Mouse (Mus musculus) heart, embryonic 16.5 days (tissue): ENCODE data around the gene Tnnc1. TPM values are rescaled to one million over a fixed set of nuclear protein-coding genes. Genes with fewer than 3 reads are reported as not detected.

Source experiments
- ATAC-seq: fragments of 200-750 bp; cut with Nextera tagmentation; replicated peaks from 2 replicates; pipeline ENCODE4 v1.8.0; 2017; ENCODE audit warnings: moderate number of reproducible peaks; ENCODE audit not compliant: insufficient read depth, low FRiP score; ENCODE audit errors: extremely low read depth
- H3K27ac ChIP-seq: fragments of 300-500 bp; sonication (generic); 2 replicates; pipeline ENCODE4 v1.5.1; 2014; ENCODE audit warnings: mild to moderate bottlenecking, low read length, control low read depth, moderate library complexity
- H3K27me3 ChIP-seq: fragments of 300-500 bp; sonication (generic); 2 replicates; pipeline ENCODE4 v1.6.1; 2014; ENCODE audit warnings: low read length, mixed read lengths; ENCODE audit not compliant: control insufficient read depth, insufficient read depth
- H3K36me3 ChIP-seq: fragments of 300-500 bp; sonication (generic); 2 replicates; pipeline ENCODE4 v1.6.1; 2014; ENCODE audit not compliant: control insufficient read depth, insufficient read depth
- H3K4me1 ChIP-seq: fragments of 300-500 bp; sonication (generic); 2 replicates; pipeline ENCODE4 v1.6.1; 2014; ENCODE audit warnings: low read length, mixed read lengths; ENCODE audit not compliant: control insufficient read depth, insufficient read depth
- H3K4me2 ChIP-seq: fragments of 300-500 bp; sonication (generic); 2 replicates; pipeline ENCODE4 v1.6.1; 2014; ENCODE audit warnings: low read depth, mild to moderate bottlenecking, control low read depth, low read length
- H3K4me3 ChIP-seq: fragments of 300-500 bp; sonication (generic); 2 replicates; pipeline ENCODE4 v1.5.1; 2014; ENCODE audit warnings: mild to moderate bottlenecking, control low read depth, low read length
- H3K9ac ChIP-seq: fragments of 300-500 bp; sonication (generic); 2 replicates; pipeline ENCODE4 v1.6.1; 2014; ENCODE audit warnings: low read length, control low read depth
- H3K9me3 ChIP-seq: fragments of 300-500 bp; sonication (generic); replicated peaks from 2 replicates; pipeline ENCODE4 v1.6.1; 2016; ENCODE audit warnings: low read length; ENCODE audit not compliant: control insufficient read depth
- WGBS: fragments of 180-500 bp; shearing (Covaris S2); extraction: QIAGEN DNeasy Blood & Tissue Kit; methylation state at CpG from one replicate; pipeline ENCODE4 v1.1.7; 2014; 5-methylcytosine and 5-hydroxymethylcytosine counted together
- polyA plus RNA-seq: library from polyadenylated mRNA; unstranded; fragments of >200 nt; fragmentation: Nextera tagmentation; extraction: Ambion mirVana; gene quantifications from 2 replicates; pipeline ENCODE4 v1.2.1, GENCODE M21; 2015

The Tnnc1 gene
- polyA plus RNA-seq, 1 experiment from 2014 or later: 5,105 TPM

DNA sequence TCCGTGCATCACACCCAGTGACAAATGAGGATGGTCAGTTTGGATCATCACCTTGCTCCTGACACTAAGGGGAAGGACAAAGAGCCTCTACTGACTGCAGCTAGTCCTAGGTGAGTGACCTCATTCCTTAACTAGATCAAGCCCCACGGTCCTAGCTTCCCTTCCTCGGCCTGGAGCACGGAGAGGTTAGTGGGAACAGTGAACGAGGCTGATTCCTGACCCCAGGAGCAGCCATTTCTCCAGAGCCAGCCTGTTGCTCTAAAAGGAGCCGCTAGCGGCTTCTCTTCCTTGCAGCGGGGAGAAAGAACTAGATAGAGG, 2.9 kb upstream of the Tnnc1 start:
- H3K9me3 ChIP-seq: no peaks in the 10 kb centered on the region
- peak overlapping the region; percentile 95 for H3K27ac ChIP-seq
- no peaks in the 10 kb centered on the region for H3K27me3 ChIP-seq
- peak overlapping the region; percentile 85 for H3K4me3 ChIP-seq
- 7% methylated on average over 8 of the region's 8 CpGs for WGBS
- peak overlapping the region; percentile 92 for H3K4me2 ChIP-seq
- peaks cover 25% of the 10 kb centered on the region for H3K4me1 ChIP-seq
- H3K36me3 ChIP-seq: peaks cover 31% of the 10 kb centered on the region
- no peak for ATAC-seq
- peak overlapping the region; percentile 98 for H3K9ac ChIP-seq

DNA sequence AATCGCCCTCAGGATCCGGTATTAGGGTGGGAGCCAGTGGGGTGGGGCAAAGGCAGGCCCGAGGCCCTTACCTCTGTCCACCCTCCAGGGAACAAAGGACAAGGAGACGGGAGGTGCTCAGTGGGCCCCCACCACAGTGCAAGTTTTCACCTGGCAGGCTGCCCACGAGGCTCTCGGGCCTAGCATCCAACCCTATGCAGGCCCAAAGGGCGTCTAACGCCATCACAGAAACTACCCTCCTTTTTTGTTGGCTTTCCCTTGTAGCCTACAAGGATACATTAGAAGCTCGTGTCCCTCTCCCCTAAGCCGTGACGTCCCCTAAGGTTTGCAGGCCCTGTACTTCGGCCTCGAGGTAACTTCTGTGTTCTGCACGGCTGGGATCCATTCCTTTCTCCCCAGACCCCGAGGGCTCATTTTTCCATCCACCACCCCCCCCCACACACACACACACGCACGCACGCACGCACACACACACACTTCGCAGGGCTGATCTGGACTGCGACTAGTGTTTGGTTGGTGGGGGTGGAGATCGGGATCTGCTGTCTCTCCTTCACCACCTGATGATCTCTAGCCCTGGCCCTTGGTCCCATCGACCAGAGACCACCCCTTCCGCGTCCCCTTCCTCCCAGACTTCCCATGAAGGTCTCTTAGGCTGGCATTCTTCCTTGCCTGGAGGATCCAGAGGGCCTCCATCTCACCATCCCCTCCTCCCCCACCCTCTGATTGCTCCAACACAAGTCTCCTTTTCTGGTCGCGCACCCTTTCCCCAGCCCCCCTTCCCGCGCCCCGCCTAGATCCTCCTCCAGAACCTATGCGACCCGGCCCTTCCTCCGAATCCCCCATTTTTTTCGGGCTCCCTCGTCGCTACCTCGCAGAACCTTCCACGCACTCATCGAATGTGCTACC, 2.3 kb upstream of the Tnnc1 start:
- H3K4me2 ChIP-seq: peak overlapping the region; percentile 92
- H3K4me3 ChIP-seq: peak overlapping the region; percentile 85
- H3K36me3 ChIP-seq: peaks cover 26% of the 10 kb centered on the region
- peak overlapping the region; percentile 95 for H3K27ac ChIP-seq
- ATAC-seq: peak; percentile 10
- WGBS: under 1% methylated on average over 39 of the region's 39 CpGs
- H3K4me1 ChIP-seq: peaks cover 23% of the 10 kb centered on the region
- H3K9ac ChIP-seq: peak overlapping the region; percentile 98
- no peaks in the 10 kb centered on the region for H3K27me3 ChIP-seq
- no peaks in the 10 kb centered on the region for H3K9me3 ChIP-seq

GRCm38 (mm10) chr14:31206472-31206981, 1.6 kb upstream of the Tnnc1 start:
- under 1% methylated on average over 48 of the region's 48 CpGs for WGBS
- peaks cover 23% of the 10 kb centered on the region for H3K36me3 ChIP-seq
- H3K9ac ChIP-seq: peak overlapping the region; percentile 98
- H3K9me3 ChIP-seq: no peaks in the 10 kb centered on the region
- peak overlapping the region; percentile 92 for H3K4me2 ChIP-seq
- peak; percentile 42 for ATAC-seq
- peak overlapping the region; percentile 95 for H3K27ac ChIP-seq
- no peaks in the 10 kb centered on the region for H3K27me3 ChIP-seq
- H3K4me1 ChIP-seq: peaks cover 26% of the 10 kb centered on the region
- H3K4me3 ChIP-seq: peak overlapping the region; percentile 85

DNA sequence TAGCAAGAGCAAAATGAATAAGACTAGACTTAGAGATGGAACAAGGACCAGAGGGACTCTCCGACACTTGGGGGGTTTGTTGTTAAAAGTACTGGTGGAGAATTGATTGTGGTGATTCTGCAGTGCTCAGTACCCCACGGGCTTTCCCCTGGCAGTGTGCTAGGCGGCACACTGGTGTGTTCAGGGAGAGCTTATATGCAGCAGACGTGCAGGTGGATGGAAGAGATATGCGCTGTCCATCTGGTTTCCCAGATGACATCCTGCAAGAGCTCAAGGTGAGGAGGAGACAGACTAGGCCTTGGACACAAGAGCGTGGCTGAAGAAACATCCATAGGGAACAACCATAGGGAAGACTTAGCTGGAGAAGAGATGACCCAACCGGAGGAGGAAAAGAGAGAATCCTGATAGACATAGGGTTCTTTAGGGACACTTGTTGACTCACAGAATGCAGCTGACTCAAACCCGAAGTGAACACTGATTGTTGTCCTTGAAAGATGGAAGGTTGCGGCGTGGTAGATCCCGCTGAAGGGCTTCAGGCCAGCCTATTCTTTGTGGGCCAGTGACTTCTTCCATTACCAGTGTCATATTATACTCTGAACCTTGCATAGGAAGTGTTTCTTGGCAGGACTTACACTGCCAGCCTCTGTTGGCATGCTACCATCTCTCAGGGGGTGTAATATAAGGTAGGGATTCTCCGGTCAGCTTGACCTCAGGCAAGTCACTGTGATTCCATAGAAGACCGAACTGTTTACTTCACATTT, 862 bp upstream of the Tnnc1 start:
- H3K27ac ChIP-seq: peak overlapping the region; percentile 95
- peak overlapping the region; percentile 98 for H3K9ac ChIP-seq
- H3K27me3 ChIP-seq: no peaks in the 10 kb centered on the region
- no peak for ATAC-seq
- peaks cover 18% of the 10 kb centered on the region for H3K36me3 ChIP-seq
- WGBS: 66% methylated on average over 13 of the region's 13 CpGs
- H3K4me2 ChIP-seq: peak overlapping the region; percentile 92
- peak overlapping the region; percentile 85 for H3K4me3 ChIP-seq
- peaks cover 32% of the 10 kb centered on the region for H3K4me1 ChIP-seq
- H3K9me3 ChIP-seq: no peaks in the 10 kb centered on the region

- Histone ChIP-seq H3K27ac (peak overlapping the region; percentile 95), H3K9me3 (no peaks in the 10 kb centered on the region), H3K4me1 (peaks cover 45% of the 10 kb centered on the region), H3K9ac (peak overlapping the region; percentile 87), H3K36me3 (peaks cover 2% of the 10 kb centered on the region; the same call in 1 of the 2 replicates), H3K4me3 (peak overlapping the region; percentile 85), H3K4me2 (peak overlapping the region; percentile 92), H3K27me3 (no peaks in the 10 kb centered on the region)
- ATAC-seq: peak; percentile 80
- WGBS: 38% methylated on average over 4 of the region's 4 CpGs
Observed at GRCm38 (mm10) chr14:31209133-31209557, 1.0 kb downstream of the Tnnc1 start.

- H3K27ac ChIP-seq: peak overlapping the region; percentile 70
- no peaks in the 10 kb centered on the region for H3K9me3 ChIP-seq
- H3K4me3 ChIP-seq: peak overlapping the region; percentile 41
- peaks cover 2% of the 10 kb centered on the region; the same call in 1 of the 2 replicates for H3K36me3 ChIP-seq
- H3K4me1 ChIP-seq: peaks cover 48% of the 10 kb centered on the region
- peak overlapping the region; percentile 43 for H3K9ac ChIP-seq
- ATAC-seq: no peak
- 56% methylated on average over 6 of the region's 6 CpGs for WGBS
- H3K4me2 ChIP-seq: peak overlapping the region; percentile 92
- H3K27me3 ChIP-seq: no peaks in the 10 kb centered on the region
Observed at GRCm38 (mm10) chr14:31211854-31212253, 3.7 kb downstream of the Tnnc1 start.

DNA sequence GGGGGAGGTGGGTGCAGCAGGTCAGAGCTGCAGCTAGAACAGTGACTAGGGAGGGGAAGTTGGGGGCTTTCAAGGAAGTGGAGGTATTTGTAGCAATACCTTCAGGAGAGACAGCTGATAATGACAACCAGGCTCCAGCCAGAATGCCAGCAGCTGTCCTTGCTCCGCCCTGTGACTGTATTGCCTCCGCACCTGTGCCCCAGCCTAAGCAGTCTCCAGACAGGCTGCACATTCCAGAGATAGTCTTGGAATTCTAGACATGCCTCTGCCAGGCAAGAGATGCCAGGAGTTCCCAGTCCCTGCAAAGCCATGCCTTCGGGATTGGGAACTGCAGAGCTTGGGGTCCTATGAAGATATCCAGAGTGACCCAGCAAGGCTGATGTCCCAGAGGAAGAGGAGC, 4.4 kb downstream of the Tnnc1 start:
- WGBS: 36% methylated on average over 3 of the region's 3 CpGs
- H3K4me3 ChIP-seq: 0 out of 2 replicates have a peak overlapping the region, but pooled peaks have one; percentile 41
- peak overlapping the region; percentile 70 for H3K27ac ChIP-seq
- peaks cover 45% of the 10 kb centered on the region for H3K4me1 ChIP-seq
- peak overlapping the region; percentile 43 for H3K9ac ChIP-seq
- no peaks in the 10 kb centered on the region for H3K27me3 ChIP-seq
- no peaks in the 10 kb centered on the region for H3K9me3 ChIP-seq
- peak overlapping the region; percentile 92 for H3K4me2 ChIP-seq
- H3K36me3 ChIP-seq: peaks cover 2% of the 10 kb centered on the region; the same call in 1 of the 2 replicates
- no peak for ATAC-seq

DNA sequence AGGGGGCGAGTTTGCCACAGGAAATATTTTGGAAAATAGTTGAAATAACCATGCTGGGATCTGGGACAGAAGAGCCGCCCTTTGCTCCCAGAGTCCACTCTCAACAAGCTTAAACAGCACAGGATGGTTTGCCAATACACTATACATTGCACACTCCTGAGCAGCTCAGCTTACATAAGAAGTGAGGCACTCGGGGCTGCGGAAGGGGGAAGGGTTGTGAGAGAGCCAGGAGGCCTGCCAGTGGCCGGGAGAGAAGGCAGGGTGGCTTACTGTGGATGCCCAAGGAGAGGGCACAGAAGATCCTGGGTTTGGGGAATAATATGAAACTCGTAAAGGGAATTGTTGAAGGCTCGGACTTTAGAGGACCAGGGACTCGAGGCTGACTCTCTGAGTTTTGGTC, 5.8 kb downstream of the Tnnc1 start:
- H3K27ac ChIP-seq: peak overlapping the region; percentile 70
- no peak overlapping the region for H3K4me2 ChIP-seq
- H3K4me1 ChIP-seq: peaks cover 48% of the 10 kb centered on the region
- no peaks in the 10 kb centered on the region for H3K27me3 ChIP-seq
- H3K9ac ChIP-seq: peak overlapping the region; percentile 46; the same call in 1 of the 2 replicates
- no peaks in the 10 kb centered on the region for H3K9me3 ChIP-seq
- H3K4me3 ChIP-seq: no peak overlapping the region
- 48% methylated on average over 8 of the region's 8 CpGs for WGBS
- H3K36me3 ChIP-seq: peaks cover 2% of the 10 kb centered on the region; the same call in 1 of the 2 replicates
- no peak for ATAC-seq
